Mouse (Mus musculus): Measurements from ENCODE around the gene Olfr330. TPM values are rescaled to one million over a fixed set of nuclear protein-coding genes. Genes with fewer than 3 reads are reported as not detected.
"Not testable (repeated sequence)": the region's sequence is repeated elsewhere in the genome, so short reads cannot be mapped to it uniquely, and the experiment has no call there.

Gene Olfr330
- polyA plus RNA-seq (2015; fragmentation: Nextera tagmentation; extraction: Ambion mirVana) = not detected in 2 replicates

GRCm38 (mm10) chr11:58534736-58535135, at the start of gene Olfr330:
Olfr330 (minus strand) TSS chr11:58534836.
- not testable (repeated sequence) for H3K36me3 ChIP-seq; H3K9ac ChIP-seq (replicated peaks); H3K27me3 ChIP-seq; H3K9me3 ChIP-seq; ATAC-seq; H3K4me1 ChIP-seq (replicated peaks); H3K4me2 ChIP-seq (replicated peaks); H3K4me3 ChIP-seq (replicated peaks); H3K27ac ChIP-seq

GRCm38 (mm10) chr11:58578636-58579035, 44.0 kb upstream of the Olfr330 start:
- Histone ChIP-seq H3K4me1 (replicated peaks) (no peaks in the 10 kb centered on the region), H3K4me3 (replicated peaks) (no peak overlapping the region), H3K4me2 (replicated peaks) (no peak overlapping the region), H3K9ac (replicated peaks) (no peak overlapping the region), H3K27ac (no peak overlapping the region), H3K27me3 (no peaks in the 10 kb centered on the region), H3K36me3 (no peaks in the 10 kb centered on the region), H3K9me3 (no peaks in the 10 kb centered on the region)
- WGBS = 84% methylated on average over 8 of the region's 8 CpGs
- ATAC-seq = no peak

GRCm38 (mm10) chr11:58577430-58577829, 42.8 kb upstream of the Olfr330 start, which contains the start of gene Olfr325:
Olfr325 (plus strand) TSS chr11:58577730.
- 89% methylated on average over 1 of the region's 1 CpGs for WGBS
- Histone ChIP-seq H3K4me1 (replicated peaks) (no peaks in the 10 kb centered on the region), H3K27me3 (no peaks in the 10 kb centered on the region), H3K4me3 (replicated peaks) (no peak within 1 kb of the TSS), H3K9me3 (no peaks in the 10 kb centered on the region), H3K9ac (replicated peaks) (no peak within 1 kb of the TSS), H3K36me3 (no peaks in the 10 kb centered on the region), H3K27ac (no peak within 1 kb of the TSS), H3K4me2 (replicated peaks) (no peak within 1 kb of the TSS)
- no peak for ATAC-seq

- H3K27ac ChIP-seq = no peak within 1 kb of the TSS
- no peak for ATAC-seq
- no peaks in the 10 kb centered on the region for H3K4me1 ChIP-seq (replicated peaks)
- no peaks in the 10 kb centered on the region for H3K27me3 ChIP-seq
- no peaks in the 10 kb centered on the region for H3K36me3 ChIP-seq
- H3K9me3 ChIP-seq = no peaks in the 10 kb centered on the region
- H3K4me3 ChIP-seq (replicated peaks) = no peak within 1 kb of the TSS
- no peak within 1 kb of the TSS for H3K4me2 ChIP-seq (replicated peaks)
- H3K9ac ChIP-seq (replicated peaks) = no peak within 1 kb of the TSS
- 85% methylated on average over 5 of the region's 5 CpGs for WGBS
Measured at GRCm38 (mm10) chr11:58570405-58570804, 35.8 kb upstream of the Olfr330 start, which contains the start of gene Olfr224. Olfr224 (minus strand) TSS chr11:58570553.

GRCm38 (mm10) chr11:58555536-58555935, 20.9 kb upstream of the Olfr330 start, which contains the start of gene Olfr328:
Olfr328 (minus strand) TSS chr11:58555636.
- Histone ChIP-seq H3K9me3 (no peaks in the 10 kb centered on the region), H3K4me1 (replicated peaks) (no peaks in the 10 kb centered on the region), H3K27me3 (no peaks in the 10 kb centered on the region), H3K27ac (no peak within 1 kb of the TSS), H3K4me2 (replicated peaks) (no peak within 1 kb of the TSS), H3K36me3 (no peaks in the 10 kb centered on the region), H3K9ac (replicated peaks) (no peak within 1 kb of the TSS), H3K4me3 (replicated peaks) (no peak within 1 kb of the TSS)
- ATAC-seq = no peak
- WGBS = 81% methylated on average over 1 of the region's 1 CpGs

- 82% methylated on average over 5 of the region's 5 CpGs for WGBS
- no peaks in the 10 kb centered on the region for H3K36me3 ChIP-seq
- ATAC-seq = no peak
- H3K9ac ChIP-seq (replicated peaks) = no peak within 1 kb of the TSS
- H3K27me3 ChIP-seq = no peaks in the 10 kb centered on the region
- no peak within 1 kb of the TSS for H3K4me2 ChIP-seq (replicated peaks)
- H3K9me3 ChIP-seq = no peaks in the 10 kb centered on the region
- H3K4me3 ChIP-seq (replicated peaks) = no peak within 1 kb of the TSS
- H3K4me1 ChIP-seq (replicated peaks) = no peaks in the 10 kb centered on the region
- no peak within 1 kb of the TSS for H3K27ac ChIP-seq
Measured at GRCm38 (mm10) chr11:58546322-58546721, 11.7 kb upstream of the Olfr330 start, which contains the start of gene Olfr329-ps. Olfr329-ps (minus strand) TSS chr11:58546422.

GRCm38 (mm10) chr11:58519756-58520155, 14.9 kb downstream of the Olfr330 start:
- not testable (repeated sequence) for H3K9me3 ChIP-seq; ATAC-seq; H3K27ac ChIP-seq; H3K4me3 ChIP-seq (replicated peaks); H3K27me3 ChIP-seq; H3K4me1 ChIP-seq (replicated peaks); H3K36me3 ChIP-seq; H3K4me2 ChIP-seq (replicated peaks); H3K9ac ChIP-seq (replicated peaks)
- WGBS = 92% methylated on average over 7 of the region's 9 CpGs

- H3K27me3 ChIP-seq; H3K27ac ChIP-seq; ATAC-seq; H3K4me2 ChIP-seq (replicated peaks); H3K9ac ChIP-seq (replicated peaks); H3K36me3 ChIP-seq; H3K4me3 ChIP-seq (replicated peaks); H3K4me1 ChIP-seq (replicated peaks); H3K9me3 ChIP-seq: not testable (repeated sequence)
- WGBS = 92% methylated on average over 17 of the region's 18 CpGs
Measured at GRCm38 (mm10) chr11:58518916-58519315, 15.7 kb downstream of the Olfr330 start.

- WGBS = 88% methylated on average over 19 of the region's 19 CpGs
- not testable (repeated sequence) for H3K9me3 ChIP-seq; H3K36me3 ChIP-seq; H3K27ac ChIP-seq; ATAC-seq; H3K4me2 ChIP-seq (replicated peaks); H3K9ac ChIP-seq (replicated peaks); H3K27me3 ChIP-seq; H3K4me1 ChIP-seq (replicated peaks); H3K4me3 ChIP-seq (replicated peaks)
Measured at GRCm38 (mm10) chr11:58509058-58509457, 25.6 kb downstream of the Olfr330 start.

GRCm38 (mm10) chr11:58502472-58502871, 32.2 kb downstream of the Olfr330 start, which contains the start of gene Olfr331:
Olfr331 (minus strand) TSS chr11:58502572.
- not testable (repeated sequence) for H3K9me3 ChIP-seq; ATAC-seq; H3K9ac ChIP-seq (replicated peaks); H3K4me2 ChIP-seq (replicated peaks); H3K4me3 ChIP-seq (replicated peaks); H3K27ac ChIP-seq; H3K36me3 ChIP-seq; H3K27me3 ChIP-seq; H3K4me1 ChIP-seq (replicated peaks)

- H3K9ac ChIP-seq (replicated peaks) = no peak overlapping the region
- ATAC-seq = no peak
Measured at GRCm38 (mm10) chr11:58499290-58499689, 35.3 kb downstream of the Olfr330 start.

GRCm38 (mm10) chr11:58498761-58499160, 35.9 kb downstream of the Olfr330 start:
- Histone ChIP-seq H3K9me3 (no peaks in the 10 kb centered on the region), H3K4me3 (replicated peaks) (no peak overlapping the region), H3K27ac (no peak overlapping the region), H3K4me2 (replicated peaks) (no peak overlapping the region), H3K4me1 (replicated peaks) (no peaks in the 10 kb centered on the region), H3K36me3 (no peaks in the 10 kb centered on the region), H3K9ac (replicated peaks) (no peak overlapping the region), H3K27me3 (no peaks in the 10 kb centered on the region)
- 88% methylated on average over 9 of the region's 9 CpGs for whole genome bisulfite sequencing
- ATAC-seq = no peak

More at GRCm38 (mm10) chr11:58499290-58499689, 35.3 kb downstream of the Olfr330 start:
- no peaks in the 10 kb centered on the region for H3K36me3 ChIP-seq
- H3K27ac ChIP-seq = no peak overlapping the region
- H3K4me3 ChIP-seq (replicated peaks) = no peak overlapping the region
- H3K27me3 ChIP-seq = no peaks in the 10 kb centered on the region
- WGBS = 49% methylated on average over 3 of the region's 3 CpGs
- H3K4me1 ChIP-seq (replicated peaks) = no peaks in the 10 kb centered on the region
- no peak overlapping the region for H3K4me2 ChIP-seq (replicated peaks)
- no peaks in the 10 kb centered on the region for H3K9me3 ChIP-seq

GRCm38 (mm10) chr11:58492455-58492854, 42.2 kb downstream of the Olfr330 start, which contains the start of gene Olfr332:
Olfr332 (minus strand) TSS chr11:58492555.
- Histone ChIP-seq H3K9ac (replicated peaks) (no peak within 1 kb of the TSS), H3K36me3 (no peaks in the 10 kb centered on the region), H3K4me3 (replicated peaks) (no peak within 1 kb of the TSS), H3K9me3 (no peaks in the 10 kb centered on the region), H3K27me3 (no peaks in the 10 kb centered on the region), H3K4me2 (replicated peaks) (no peak within 1 kb of the TSS), H3K27ac (no peak within 1 kb of the TSS), H3K4me1 (replicated peaks) (no peaks in the 10 kb centered on the region)
- 80% methylated on average over 2 of the region's 2 CpGs for WGBS
- ATAC-seq = no peak

Data from midbrain, embryonic 13.5 days (tissue).